Mouse (Mus musculus) testis, adult 2 months (tissue): ENCODE measurements at regions not wholly inside any gene's neighbourhood (a gene's known extent, or its start where the extent isn't known, plus 50 kb on each side); places are given as distances from the start of the nearest gene placed in this dataset.

ENCODE experiments used
- CTCF ChIP-seq: fragments of 200-500 bp; IDR thresholded peaks from 2 replicates; pipeline ENCODE4 v1.5.1; 2012; ENCODE audit warnings: low read depth, mild to moderate bottlenecking, inconsistent platforms, low read length, moderate library complexity; ENCODE audit not compliant: control insufficient read depth, insufficient read depth, insufficient replicate concordance
- POLR2A ChIP-seq: fragments of 200-500 bp; IDR thresholded peaks from 2 replicates; pipeline ENCODE4 v1.6.1; 2012; ENCODE audit warnings: low read depth, mild to moderate bottlenecking, inconsistent platforms, low read length, moderate library complexity; ENCODE audit not compliant: control insufficient read depth

GRCm38 (mm10) chr14:25180126-25180525 lies 278.9 kb upstream of the Zmiz1 start:
- TF ChIP-seq CTCF (no peak), POLR2A (no peak)
